Mouse (Mus musculus) testis, adult 2 months (tissue): ENCODE results near the gene Trappc1.

Experiments used
- CTCF ChIP-seq: fragments of 200-500 bp; IDR thresholded peaks from 2 replicates; pipeline ENCODE4 v1.5.1; 2012; ENCODE audit warnings: low read depth, mild to moderate bottlenecking, inconsistent platforms, low read length, moderate library complexity; ENCODE audit not compliant: control insufficient read depth, insufficient read depth, insufficient replicate concordance
- POLR2A ChIP-seq: fragments of 200-500 bp; IDR thresholded peaks from 2 replicates; pipeline ENCODE4 v1.6.1; 2012; ENCODE audit warnings: low read depth, mild to moderate bottlenecking, inconsistent platforms, low read length, moderate library complexity; ENCODE audit not compliant: control insufficient read depth

DNA sequence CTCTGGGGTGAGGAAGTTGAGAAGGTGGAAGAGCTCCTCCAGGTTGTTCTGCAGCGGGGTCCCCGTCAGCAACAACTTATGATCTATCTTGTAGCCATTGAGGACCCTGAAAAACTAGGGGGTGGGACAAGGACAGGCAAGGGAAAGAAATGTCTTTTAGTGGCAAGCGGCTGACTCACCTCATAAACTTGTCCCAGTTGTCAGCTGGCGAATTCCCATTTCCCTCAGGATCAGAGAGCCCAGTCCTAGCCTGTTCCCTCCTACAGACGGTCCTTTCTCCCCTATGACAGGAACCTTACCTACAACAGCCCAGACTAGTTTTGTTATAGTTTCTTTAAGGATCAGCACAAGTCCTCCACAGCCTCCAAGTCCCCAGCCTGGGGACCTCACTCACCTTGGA lies 32.8 kb downstream of the Trappc1 start:
- TF ChIP-seq CTCF, result no peak
- no peak for TF ChIP-seq POLR2A
